Mouse (Mus musculus): ENCODE data around the gene Thap3.

DNA sequence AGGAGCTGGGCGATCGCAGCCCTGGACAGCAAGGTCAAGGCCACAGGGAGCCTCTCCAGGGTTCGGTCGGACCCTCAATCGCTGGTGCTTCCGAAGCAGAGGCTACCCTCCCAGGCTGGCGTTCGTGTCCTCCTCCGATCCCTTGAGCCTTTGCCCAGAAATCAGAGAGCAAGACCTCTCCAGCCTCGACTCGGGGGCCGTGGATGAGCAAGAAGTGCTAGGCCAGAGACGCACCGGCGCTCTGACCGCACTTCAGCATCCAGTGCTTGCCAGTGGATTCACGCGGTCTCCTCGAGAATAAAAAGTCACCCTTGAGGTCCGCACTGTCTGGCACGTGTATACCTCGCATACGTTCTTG lies 54.6 kb downstream of the Thap3 start:
- TF ChIP-seq CTCF (IDR thresholded peaks at IDR 0.05; ENCODE audit: low read depth, low read length) = no peak
- TF ChIP-seq EP300 (IDR thresholded peaks at IDR 0.05; ENCODE audit: insufficient read depth, low read depth, low read length) = no peak

All from ES-Bruce4 (cell line).